Mouse (Mus musculus) kidney, adult 9 months (tissue): Measurements from ENCODE around the gene Anxa9.

ENCODE experiments used
- DNase-seq: peaks from one replicate; pipeline ENCODE4 v3.0.0; 2022

The Anxa9 gene

DNA sequence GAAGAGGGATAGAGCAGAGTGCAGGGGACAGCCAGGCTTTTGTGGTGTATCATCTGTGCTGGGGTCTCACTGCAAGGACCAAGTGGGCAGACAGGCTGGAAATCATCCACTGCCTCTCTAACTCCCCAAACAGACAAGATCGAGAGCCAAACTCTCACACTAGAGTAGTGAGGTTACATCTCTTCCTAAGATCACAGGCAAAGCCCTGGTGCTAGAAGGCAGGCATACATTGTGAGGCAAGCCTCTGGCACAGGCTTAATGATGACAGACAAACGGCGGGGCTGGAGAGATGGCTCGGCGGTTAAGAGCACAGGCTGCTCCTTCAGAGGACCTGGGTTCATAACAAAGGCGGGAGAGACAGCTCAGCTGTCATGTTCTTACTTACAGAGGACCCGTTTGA lies 6.5 kb upstream of the Anxa9 start:
- DNase-seq = no peak

DNA sequence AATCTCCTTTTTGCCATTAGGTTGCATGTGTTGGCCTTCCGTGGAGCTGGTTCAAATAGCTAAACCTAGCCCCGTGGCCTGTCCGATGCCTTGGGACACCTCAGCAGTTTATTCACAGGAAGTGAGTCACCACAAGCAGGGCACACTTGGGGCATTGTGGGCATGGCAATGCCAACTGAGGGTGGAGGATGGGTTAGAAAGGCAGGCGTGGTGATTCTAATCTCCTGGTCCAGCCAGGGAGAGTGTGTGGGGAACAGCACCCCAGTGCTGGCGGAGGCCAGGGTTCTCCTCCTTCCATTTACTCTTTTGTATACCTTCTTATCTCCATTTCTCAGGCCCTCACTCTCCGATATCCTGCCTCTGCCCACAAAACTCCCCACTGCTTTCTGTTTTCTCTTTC lies 5.6 kb upstream of the Anxa9 start:
- DNase-seq = no peak

DNA sequence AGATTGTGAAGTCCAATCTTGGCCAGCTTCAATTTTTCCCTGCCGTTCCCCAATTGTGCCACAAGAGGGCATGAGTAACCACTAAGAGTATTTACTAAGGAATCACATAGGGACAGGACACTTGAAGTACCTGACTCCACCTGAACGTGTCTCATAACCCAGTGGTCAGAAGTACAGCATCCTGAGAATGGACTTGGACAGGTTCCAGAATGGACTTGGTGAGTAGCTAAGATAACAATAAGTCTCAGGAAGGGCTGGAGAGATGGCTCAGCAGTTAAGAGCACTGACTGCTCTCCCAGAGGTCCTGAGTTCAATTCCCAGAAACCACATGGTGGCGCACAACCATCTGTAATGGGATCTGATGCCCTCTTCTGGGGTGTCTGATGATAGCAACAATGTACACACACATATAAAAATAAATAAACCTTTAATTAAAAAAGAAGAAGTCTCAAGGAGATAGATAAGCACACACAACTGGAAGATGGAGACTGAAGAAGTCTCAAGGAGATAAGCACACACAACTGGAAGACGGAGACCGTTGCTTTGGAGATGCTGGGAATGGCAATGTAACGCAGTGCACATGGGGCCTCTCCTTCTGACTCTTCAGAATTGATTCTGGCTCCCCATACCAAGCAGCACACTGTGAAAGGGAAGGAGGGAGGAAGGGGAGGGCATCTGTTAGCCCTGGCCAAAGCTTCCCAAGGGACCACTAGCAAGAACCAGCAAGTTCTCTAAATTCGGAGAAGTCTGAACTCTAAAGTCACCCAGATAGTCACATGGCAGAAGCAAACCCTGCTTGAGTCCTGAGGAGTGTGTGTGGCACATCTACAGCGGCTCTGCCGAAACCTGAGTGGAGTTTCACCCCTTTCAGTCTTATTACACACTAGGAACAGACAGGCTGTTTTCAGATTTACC lies 4.2 kb upstream of the Anxa9 start:
- peak; percentile 92 for DNase-seq

DNA sequence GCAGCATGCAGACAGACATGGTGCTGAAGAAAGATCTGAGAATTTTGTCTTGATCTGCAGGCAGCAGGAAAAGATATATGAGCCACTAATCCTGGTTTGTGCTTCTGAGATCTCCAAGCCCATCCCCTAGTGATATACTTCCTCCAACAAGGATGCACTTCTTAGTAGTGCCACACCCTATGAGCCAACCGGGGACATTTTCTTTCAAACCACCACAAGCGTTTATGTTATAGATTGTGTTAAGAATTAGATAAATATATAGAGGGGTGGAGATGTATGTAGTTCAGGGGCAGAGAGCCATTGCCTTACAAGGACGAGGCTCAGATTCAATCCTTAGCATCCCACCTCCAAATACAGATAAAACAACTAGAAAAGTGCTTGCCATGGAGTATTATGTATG lies 3.5 kb upstream of the Anxa9 start:
- DNase-seq = no peak

DNA sequence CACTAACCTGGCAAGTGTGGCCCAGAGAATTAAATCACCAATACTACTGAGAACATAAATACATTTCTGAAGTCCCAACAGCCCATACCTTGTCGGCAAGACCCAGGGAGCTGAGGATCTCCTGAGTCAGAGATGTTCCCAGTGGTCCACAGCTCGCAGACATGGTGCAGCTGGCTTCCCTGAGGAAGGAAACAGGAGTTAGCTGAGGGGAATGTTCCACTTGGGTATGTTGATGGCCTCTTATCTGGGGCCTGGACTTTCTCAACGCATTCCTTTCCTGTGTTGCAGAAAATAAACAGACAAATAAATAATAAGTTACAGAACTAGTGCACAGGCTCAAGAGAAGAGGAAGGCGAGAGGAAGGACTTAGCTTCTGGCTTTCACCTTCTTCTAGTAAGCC lies 732 bp downstream of the Anxa9 start:
- DNase-seq = no peak

DNA sequence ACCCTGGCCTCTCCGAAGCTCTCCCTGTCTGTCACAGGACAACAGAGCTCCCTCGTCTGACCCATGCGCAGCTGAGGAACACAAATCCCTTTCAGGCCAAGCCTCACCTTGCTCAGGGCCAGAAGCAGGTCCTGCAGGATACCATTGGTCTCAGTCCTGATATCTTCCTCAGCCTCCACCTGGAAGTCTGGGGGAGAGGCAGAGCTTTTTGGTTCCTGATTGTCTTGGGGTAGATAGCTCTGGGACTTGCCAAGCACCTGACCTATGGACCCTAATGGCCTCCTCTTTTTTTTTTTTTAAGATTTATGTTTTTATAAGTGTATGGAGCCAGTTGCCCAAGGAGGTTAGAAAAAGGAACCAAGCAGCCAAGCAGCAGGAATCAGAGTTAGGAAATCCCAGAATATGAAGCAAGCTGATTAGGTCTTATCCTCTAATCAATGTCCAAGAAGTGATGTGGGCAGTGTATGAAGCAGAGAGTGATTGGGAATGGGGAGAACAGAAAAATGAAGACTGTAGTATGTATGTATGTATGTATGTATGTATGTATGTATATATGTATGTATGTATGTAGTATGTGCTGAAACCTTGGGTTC lies 5.7 kb downstream of the Anxa9 start:
- no peak for DNase-seq

DNA sequence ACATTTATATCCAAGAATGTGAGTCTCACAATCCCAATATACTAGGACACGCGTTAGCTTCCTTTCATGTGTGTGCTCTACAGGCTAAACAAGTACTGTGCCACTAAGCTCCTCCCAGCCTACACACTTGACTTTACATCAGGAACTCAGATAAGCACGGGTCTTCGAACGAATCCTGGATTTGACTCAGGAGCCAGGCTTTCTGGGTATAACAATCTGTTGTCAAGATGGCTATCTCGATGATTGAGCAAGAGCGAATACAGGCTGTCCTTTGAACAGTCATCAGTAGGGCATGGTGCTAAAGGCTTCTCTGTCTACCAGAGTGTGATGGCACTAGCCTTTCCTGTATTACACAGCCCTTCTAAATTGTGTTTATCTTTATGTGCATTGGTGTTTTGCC lies 9.0 kb downstream of the Anxa9 start:
- no peak for DNase-seq

DNA sequence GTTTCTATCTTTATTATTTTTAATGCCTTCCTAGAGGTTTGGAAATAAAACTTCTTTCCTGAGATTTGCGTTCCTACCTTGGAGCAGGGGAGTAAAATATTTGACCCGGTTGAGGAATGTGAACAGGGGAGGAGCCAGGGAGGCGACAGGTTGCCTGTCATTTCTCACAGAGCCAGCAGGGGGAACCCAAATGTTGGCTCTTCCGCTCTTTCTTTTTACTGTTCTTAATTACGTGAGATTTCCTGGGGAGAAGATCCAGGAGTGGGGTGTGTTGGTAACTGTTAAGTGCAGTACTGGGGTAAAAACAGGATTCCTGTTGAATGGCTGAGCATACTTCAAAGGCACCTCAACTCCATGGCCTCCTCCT lies 10.9 kb downstream of the Anxa9 start:
- peak; percentile 80 for DNase-seq

DNA sequence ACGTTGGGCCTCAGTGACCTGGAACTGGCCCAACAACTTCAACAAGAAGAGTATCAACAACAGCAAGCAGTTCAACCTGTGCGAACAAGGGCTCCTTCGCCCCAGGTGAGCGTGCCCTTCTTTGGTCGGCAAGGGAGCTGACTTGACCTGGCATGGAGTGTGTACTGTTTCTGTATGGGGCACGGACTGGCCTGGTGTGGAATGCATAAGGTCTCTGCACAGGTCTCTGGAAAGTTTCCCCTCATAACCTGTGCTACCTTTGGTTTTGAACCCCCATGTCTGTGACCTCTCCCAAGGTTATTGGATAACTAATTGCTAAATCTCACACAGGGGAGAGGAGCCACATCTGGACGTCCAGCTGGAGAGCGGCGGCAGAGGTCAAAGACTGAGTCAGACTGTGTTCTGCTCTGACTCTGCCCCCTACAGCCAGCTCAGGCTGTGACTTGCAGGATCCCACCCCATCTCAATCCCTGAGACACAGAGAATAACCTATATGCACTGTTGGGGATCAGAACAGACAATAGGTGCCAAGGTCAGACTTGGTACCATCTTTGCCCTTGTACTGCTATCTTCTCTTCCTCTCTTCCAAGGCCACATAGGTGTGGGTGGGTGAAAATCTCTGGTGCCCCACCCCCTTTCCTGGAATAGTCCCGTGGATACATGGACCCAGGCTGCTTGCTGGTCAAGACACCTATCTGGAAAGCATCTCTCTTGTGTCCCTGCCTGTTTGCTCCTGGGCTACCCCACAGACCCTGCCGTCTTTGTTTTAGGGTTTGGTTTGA lies 11.5 kb downstream of the Anxa9 start:
- peak; percentile 82 for DNase-seq

DNA sequence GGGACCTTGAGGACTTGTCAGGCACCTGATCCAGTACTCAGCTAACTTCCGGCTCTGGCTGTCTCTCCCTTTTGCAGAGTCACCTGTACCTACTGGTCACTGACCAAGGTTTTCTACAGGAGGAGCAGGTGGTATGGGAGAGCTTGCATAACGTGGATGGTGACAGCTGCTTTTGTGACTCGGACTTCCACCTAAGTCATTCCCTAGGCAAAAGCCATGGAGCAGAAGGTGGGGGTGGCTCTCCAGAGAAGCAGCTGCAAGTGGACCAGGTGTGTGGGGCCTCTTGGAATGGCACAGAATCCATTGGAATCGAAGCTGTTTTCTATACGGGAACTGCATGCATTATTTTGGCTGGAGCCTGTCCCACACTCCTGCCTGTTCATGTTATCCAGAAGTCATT lies 12.3 kb downstream of the Anxa9 start:
- no peak for DNase-seq

DNA sequence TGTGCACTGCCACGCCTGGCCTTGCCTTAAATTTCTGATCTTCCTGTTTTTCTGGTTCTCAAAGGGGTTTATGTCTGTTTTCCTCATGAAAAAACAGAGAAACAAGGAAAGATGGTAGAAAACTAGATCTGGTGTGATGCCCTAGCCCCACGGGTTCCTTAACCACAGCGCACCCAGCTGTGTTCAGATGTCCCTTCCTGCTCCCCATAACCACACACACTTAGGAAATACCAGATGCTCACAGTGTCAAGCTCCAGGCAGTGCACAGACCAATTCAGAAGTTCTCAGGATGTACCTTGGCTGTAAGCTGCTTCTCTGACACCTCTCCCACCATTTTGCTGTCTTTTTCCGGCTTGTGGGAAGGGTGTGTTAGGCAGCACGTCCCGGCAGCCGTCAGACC lies 12.7 kb downstream of the Anxa9 start:
- DNase-seq = no peak

DNA sequence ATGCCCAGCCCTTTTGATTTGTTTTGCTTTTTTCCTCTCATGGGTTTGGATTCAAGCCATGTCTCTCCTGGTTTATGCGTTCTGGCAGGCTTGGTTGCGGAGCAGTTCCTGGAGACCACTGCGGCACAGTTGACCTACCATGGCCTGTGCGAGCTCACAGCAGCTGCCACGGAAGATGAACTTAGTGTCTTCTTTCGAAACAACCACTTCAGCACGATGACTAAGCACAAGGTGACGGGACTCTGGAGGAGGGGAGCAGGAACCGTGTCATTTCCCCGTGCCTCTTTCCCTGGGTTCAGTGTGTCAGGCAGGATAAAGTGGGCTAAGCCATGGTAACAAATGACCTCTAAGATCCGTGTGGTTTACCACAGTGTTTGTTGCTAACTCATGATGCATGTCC lies 13.4 kb downstream of the Anxa9 start:
- peak; percentile 80 for DNase-seq

DNA sequence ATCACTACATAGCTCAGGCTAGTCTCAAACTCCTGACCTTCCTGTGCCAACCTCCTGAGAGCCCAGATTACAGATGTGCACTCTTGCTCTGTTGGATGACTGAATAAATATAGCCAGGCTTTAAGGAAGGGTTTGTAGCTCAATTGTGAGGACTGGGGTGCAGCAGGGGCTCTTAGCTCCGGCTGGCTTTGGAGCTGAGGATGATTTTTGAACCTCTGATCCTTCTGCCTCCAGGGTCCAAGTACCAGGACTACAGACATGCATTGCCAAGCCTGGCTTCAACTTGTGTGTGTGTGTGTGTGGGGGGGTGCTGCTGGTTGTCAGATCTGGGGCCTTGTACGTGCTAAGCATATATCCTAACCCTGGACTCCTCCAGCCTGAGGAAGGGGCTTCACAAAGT lies 14.1 kb downstream of the Anxa9 start:
- DNase-seq = no peak

DNA sequence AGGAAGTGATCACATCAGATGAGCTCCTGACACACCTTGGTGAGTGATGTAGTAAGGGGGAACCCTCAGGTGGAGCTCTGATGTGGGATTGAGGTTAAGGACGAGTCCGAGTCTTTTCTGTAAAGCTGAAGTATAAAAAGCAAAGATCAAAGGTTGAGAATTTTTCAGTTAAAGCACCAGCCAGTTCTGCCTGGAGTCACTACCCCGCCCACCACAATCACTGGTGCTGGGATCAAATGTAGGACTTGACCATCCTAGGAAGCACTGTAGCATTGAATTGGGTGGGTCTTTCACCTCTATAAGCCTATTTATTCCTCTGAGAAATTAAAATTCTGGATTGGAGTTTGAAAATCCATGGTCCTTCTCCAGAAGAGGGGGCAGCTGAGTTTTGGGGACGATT lies 15.9 kb downstream of the Anxa9 start:
- no peak for DNase-seq

DNA sequence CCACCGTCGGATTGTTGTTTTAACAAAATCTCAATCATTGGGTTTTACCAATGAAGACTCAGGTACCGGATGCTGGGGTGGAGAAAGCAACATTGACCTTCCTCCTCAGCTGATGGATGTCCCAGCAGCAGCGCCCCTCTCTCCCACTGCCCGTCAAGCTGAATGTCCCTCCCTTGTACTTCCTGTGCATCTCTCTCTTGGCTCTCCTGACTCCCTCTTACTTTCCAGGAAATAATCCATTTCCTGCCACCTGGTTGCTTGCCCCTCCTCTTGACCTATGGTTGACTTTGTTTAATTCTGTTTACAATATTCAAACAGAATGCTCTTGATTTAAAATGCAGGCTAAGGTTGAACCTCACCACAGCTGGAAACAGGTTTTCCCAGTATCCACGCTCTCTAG lies 16.8 kb downstream of the Anxa9 start:
- no peak for DNase-seq

DNA sequence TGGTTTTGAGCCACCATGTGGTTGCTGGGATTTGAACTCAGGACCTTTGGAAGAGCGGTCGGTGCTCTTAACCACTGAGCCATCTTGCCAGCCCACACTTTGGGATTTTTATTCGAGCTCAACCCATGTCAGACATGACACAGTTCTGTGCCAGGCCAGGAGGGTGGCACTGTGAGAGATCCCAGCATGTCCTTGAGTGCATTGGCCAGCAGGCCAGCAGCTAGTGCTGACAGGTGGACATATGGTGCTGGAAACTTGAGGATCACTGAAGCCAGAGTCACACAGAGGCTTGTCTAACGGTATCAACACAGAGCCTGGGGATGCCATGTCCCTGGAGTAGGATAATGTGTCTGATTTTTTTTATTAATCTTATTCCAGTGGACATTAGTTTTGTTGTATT lies 17.6 kb downstream of the Anxa9 start:
- DNase-seq = no peak

DNA sequence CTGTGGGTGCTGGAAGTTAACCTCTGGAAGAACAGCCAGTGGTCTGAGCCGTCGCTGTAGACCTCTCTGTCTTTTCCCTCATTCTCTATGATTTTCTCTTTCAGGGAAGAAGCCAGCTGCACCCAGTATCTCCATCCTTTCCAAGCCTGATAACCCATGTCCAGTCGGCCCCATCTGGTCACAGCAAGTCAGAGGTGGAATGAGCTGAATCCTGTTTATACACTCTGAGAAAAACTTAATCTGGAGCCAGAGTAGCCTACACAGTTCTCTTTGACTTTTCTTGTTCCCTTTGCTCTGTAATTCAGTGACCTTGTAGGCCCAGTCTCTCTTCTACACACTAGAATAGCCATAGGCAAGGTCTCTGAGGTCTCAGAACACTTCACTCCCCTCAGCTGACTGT lies 19.4 kb downstream of the Anxa9 start:
- no peak for DNase-seq

DNA sequence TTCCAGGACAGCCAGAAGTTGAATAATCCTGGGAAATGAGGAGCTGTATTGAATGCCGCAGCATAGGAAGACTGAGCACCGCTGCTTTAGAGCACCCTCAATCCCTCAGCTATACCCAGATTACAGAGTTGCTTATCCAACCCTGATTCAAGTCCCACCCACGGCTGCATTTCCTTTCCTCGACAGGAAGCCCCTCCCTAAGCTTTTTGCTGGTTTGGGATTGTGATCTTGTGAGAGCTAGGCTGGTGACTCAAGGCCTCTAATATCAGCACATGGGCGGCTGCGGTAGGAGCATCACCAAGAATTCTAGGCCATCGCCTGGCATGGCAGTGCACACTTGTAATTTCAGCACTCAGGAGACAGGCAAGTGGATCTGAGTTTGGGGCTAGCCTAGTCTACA lies 20.5 kb downstream of the Anxa9 start:
- DNase-seq = no peak

DNA sequence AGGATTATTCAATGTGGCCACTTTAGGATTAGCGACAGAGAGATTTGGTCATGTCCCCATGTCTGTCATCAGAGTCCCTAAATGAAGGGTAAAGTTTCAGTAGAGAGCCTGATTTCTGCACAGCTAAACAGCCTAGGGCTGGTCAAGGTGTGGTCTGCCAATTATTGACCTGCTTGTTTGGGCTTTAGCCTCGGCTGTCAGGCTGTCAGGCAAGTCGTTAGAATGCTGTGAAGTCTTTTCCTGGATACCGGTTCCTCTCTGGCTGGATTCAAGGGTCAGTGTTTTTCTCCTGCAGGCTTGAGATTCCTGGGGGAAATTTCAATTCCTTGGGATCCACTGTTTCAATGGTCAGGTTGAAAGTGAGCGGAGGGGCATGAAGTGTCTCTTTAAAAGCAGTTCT lies 21.0 kb downstream of the Anxa9 start:
- DNase-seq = peak; percentile 79

DNA sequence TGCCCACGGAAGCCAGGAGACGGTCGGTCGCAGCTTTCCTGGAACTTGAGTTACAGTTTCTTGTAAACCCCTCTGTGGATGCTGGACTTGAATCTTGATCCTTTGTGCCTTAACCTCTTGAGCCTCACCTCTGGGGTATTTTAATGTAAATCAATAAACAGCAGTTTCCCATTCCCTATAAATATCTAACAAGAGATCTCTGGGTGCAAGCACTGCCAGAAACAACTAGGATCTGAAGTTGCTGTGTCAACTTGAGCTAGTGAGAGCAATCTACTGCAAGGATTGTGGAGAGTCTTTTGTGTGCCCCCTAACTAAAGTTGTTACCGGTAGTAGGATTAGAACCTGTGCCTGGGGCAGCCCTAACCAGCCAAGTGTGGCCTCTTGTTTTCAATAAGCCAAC lies 21.6 kb downstream of the Anxa9 start:
- DNase-seq = no peak

DNA sequence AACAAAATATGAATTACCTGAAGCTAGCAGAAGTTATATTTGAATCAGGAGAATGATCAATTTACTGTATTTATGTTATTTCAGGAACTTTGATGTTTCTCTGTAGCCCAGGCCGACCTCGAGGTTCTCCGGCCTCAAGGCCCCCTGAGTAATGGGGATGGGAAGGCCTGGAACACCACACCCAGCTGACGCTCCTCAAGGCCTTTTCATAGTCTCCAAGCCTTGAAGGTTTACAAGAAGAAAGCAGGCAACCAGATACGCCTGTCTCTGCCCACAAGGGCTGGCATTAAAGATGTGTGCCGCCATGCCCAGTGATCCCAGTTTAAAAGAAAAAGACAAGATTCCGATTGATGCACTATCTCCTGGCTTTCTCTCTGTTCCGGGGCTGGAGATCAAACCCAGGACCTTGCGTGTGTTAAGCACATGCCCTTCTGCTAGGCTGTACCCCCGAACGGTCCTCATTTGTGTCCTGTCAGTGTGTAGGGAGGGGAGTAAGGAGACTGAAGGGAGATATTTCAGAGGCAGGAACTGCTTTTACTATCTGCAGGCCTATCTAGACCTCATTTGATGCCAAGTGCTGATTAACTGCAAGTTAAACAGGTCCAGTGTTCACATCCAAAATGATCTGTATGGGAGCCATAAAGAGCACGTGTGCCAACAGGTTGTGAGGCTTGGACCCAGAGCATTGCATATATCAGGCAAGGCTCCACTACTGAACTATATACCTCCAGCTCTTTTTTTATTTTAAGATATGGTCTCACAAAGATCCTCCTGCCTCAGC lies 22.3 kb downstream of the Anxa9 start:
- DNase-seq = no peak

DNA sequence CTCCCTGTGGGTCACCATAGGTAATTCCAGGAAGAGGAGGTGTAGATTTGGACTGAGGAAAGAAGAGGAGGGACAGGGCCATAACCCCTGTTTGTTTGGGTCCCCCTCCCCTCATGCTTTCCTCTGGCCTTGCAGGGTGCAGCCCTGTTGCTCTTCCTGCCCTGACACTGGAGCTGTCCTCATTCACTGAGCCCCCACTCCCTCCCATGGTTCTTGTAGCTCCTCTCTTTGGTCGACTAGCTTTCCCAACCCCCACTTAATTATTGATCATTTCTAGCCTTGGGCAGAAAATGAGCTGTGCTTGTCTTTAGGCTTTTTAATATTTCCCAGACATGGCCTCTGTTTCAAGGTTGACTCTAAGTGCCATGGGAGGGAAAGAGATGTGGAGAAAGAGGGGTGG lies 22.9 kb downstream of the Anxa9 start:
- DNase-seq = no peak

DNA sequence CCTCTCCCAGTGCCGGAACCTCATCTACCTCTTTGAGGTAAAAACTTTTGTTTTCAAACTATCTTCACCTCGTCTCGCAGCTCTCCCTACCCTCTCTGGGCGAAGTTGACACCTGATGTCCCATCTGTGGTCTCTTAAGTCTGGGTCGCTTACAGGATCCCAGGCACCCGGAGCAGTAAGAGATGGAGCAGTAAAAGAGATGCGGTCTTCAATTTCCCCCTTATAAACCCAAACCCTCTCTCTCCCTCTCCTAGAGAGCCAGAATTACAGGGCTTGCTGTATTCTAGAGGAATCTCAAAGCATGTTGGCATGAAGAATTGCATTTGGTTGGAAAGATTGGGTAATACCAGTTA lies 23.4 kb downstream of the Anxa9 start:
- DNase-seq = no peak
